Mouse (Mus musculus) cerebellum, adult 18-20 months (tissue): ENCODE results near the gene Fbxo40.

Experiments
- DNase-seq, 2 experiments: peaks; one replicate each; pipeline ENCODE4 v3.0.0; 2021

Fbxo40 gene

DNA sequence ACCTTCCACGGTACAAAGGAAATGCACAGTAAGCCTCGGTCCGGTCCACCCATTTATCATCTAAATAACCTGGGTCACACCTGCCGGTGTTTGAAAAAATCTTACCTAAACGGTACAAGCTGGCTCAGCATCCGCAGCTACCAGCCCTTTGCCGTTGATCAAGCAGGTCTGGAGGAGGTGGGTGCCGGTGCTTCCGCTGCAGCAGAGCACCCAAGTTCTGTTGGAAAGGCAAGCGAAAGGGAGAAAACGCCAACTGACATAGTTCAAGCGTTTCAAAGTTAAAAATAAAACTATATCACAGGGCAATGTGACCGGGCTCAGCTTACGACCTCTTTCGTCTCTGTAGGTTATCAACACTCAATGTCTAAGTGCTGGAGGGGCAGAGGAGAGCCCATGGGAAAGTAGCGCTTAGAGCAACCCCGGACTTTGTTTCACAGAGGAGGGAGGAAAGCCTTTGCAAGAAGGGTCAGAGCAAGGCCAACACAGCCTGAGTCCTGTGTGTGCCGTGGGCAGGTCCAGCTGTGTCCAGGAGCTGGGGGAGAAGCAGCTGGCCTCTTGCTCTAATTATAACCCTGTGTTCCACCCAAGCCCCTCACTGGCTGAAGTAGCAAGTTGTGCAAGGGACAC is at the start of gene Fbxo40:
TSS of gene Fbxo40 (minus strand) at position 469 of the 627 bp plus-strand sequence.
- DNase-seq = no peak

- DNase-seq = no peak
These were observed 44.5 kb upstream of the Fbxo40 start for GRCm38 (mm10) chr16:37034751-37035150.

DNA sequence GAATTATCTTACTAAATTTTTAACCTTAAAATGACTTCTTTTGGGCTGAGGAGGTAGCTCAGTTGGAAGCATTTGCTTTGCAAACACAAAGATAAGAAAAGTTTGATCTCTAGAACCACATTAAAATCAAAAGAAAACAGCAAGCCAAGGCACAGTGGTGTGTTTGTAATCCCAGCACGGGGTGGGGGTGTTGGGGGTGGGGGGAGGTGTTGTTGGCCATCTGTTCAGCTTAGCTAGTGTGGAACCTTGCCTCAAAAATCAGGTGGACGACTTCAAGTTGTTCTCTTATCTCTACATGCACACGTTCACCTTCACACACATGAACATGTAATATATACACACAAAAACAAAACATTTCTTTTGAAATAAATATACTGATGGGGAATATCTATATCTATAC is 41.7 kb upstream of the Fbxo40 start:
- DNase-seq = no peak

DNA sequence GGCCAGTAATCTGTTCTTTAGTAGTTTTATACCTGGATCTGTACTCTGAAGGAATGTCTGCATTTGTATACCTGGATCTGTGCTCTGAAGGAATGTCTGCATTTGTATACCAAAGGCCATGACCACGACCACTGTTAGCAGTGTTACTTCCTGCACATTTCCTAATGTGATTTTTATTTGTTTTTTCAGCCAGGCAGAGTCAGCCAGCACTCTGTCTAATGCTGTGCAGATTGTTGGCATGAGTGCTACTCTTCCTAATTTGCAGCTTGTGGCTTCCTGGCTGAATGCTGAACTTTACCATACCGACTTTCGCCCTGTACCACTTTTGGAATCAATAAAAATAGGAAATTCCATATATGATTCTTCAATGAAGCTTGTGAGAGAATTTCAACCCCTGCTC is 37.3 kb upstream of the Fbxo40 start:
- no peak for DNase-seq

GRCm38 (mm10) chr16:37012336-37012735 is 22.1 kb upstream of the Fbxo40 start:
- no peak for DNase-seq

DNA sequence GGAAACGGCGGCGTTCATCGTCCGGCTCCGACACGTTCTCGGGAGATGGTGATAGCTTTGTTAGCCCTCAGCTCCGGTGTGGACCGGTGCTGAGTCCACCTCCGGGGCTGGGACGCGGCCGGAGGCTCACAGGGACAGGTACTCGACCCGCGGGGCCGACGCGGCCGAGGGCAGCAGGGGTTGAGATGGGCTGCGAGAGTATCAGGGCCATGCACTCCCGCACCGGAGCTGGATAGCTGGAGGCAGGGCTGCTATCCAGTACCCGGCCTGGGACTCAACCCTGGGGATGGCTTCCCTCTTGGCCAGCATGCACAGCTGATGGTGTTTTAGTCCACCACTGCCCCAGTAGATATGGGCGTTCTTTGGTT is 21.6 kb upstream of the Fbxo40 start:
- DNase-seq = no peak

DNA sequence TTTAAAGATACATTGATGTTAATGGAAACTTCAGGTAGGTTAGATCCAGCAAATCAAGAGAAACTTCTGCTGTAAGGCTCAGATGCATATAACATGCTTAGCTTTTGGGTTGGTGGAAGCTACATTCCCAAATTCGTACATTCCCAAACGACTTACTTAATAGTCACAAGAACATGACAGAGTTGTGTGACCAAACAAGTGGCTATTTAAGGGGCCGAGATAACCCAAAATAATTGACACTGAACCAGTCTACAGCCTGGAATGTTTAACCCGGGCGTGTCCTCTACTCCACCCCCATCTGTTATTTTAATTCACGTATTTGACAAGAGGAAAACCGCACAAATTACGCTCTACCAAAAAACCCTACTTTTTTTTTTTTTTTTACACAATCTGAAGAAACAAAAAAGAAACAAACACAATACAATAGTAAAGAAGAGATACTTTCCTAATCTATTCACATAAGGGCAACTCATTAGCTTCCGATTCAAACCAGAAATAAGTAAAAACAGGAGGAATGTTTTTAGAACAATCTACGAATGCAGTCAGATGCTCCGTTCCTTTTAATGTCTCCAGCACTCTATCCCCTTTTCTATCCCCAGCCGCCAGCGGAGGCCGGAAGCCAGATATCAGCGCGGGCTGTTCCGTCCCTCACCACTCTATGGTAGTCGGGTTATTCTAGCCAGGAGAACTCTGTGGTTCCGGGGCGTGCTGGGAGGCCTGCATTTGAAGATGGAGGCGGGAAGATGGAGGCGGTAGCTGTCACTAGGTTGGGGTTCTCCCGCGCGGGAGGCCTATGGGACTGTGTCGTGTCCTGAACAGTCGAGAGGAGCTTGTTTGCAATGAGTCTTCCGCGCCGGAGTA is 21.0 kb upstream of the Fbxo40 start, which contains the start of gene Polq:
TSS of gene Polq (plus strand) at position 726 of the 861 bp plus-strand sequence.
- peak; percentile 92 to 93 for DNase-seq

GRCm38 (mm10) chr16:37010370-37010769 is 20.1 kb upstream of the Fbxo40 start:
- peak; percentile 20 to 50 for DNase-seq

GRCm38 (mm10) chr16:37009262-37009661 is 19.0 kb upstream of the Fbxo40 start:
- DNase-seq = no peak

GRCm38 (mm10) chr16:36999366-36999972 is 9.2 kb upstream of the Fbxo40 start:
- peak; percentile 64 to 79 for DNase-seq

GRCm38 (mm10) chr16:36997650-36998049 is 7.4 kb upstream of the Fbxo40 start:
- no peak for DNase-seq

DNA sequence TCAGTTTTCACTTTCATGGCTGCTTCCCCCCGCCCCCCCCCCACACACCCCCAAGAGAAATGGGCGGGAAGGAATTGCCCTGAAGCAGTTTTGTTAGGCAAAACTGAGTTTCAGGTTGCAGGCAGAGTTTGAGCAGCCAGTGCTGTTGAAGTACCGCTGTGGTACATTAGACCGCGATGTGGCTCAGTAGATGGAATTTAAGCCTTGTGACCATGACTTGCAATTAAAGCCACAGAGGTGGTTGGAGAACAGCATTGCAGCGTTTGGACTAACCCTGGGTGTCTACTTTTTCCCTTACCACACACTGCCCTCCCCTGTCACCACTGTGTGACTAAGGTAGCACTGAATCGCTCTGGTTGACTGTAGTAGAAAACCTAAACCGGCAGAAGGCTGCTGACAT is 774 bp downstream of the Fbxo40 start:
- no peak for DNase-seq

DNA sequence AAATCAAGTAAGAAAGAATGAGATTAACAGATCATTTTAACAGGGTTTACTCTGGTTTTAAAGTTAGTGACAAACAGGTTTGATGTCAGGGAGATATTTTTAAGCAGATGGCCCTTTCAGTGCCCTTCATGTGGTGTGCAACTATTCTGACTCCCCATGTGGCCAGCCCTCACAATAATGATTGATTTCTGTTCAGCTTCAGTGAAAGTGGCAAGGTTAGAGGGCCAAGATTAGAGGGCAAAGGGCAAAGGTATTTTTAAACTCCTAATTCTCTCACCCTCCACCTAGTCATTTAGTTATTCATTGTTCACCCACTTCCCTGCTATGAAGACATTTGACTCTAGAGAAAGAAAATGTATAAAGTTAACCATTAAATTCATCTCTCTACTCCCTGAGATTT is 2.2 kb downstream of the Fbxo40 start:
- no peak for DNase-seq

DNA sequence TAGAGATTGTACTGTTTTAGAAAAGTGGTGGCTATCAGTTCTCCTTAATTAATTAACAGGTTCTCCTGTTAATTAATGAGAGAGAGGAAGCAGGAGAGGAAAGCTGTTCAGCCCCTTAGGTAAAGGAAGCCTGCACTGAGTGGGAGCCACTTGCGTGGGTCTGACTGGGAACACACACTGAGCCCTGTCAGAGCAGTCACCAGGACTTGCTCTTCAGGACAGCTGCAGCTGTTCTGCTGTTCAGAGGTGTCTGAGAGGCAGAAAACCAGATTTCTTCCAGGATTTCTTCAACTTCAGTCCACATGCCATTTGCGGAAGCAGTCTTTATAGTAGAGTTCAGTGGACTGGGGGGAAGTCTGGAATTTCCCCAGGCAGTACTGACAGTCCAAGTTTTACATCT is 2.9 kb downstream of the Fbxo40 start:
- no peak for DNase-seq

DNA sequence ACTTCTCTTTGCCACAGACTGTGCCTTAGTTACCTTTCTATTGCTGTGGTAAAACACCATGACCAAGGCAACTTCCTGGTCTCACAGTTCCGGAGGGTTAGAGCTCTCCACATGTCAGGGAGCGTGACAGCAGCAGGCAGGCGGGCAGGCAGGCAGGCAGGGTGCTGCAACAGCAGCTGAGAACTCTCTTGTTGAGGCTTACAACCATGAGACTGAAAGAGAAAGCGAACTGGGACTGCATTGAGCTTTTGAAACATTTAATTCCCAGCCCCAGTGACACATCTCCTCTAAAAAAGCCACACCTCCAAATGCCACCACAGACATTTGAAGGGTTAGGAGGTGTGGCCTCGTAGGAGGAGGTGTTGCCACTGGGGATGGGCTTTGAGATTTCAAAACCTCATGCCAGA is 4.6 kb downstream of the Fbxo40 start:
- DNase-seq = no peak

GRCm38 (mm10) chr16:36983796-36984195 is 6.5 kb downstream of the Fbxo40 start:
- no peak for DNase-seq

GRCm38 (mm10) chr16:36979127-36979526 is 11.1 kb downstream of the Fbxo40 start:
- DNase-seq = no peak

DNA sequence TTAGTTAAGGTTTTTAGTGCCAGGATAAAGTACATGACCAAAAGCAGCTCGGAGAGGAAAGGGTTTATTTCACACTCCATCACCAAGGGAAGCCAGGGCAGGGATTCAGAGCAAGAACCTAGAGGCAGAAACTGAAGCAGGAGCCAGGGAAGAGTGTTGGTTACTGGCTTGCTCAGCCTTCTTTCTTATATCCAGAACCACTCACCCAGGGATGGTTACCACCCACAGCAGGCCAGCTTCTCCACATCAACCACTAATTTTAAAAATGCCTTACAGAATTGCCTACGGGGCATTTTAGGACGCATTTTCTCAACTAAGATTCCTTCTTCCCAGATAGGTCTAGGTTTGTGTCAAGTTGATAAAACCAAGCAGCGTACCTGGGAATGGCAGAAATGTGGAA is 26.9 kb downstream of the Fbxo40 start:
- no peak for DNase-seq

- DNase-seq = no peak
These were observed 35.2 kb downstream of the Fbxo40 start for GRCm38 (mm10) chr16:36955106-36955505.

DNA sequence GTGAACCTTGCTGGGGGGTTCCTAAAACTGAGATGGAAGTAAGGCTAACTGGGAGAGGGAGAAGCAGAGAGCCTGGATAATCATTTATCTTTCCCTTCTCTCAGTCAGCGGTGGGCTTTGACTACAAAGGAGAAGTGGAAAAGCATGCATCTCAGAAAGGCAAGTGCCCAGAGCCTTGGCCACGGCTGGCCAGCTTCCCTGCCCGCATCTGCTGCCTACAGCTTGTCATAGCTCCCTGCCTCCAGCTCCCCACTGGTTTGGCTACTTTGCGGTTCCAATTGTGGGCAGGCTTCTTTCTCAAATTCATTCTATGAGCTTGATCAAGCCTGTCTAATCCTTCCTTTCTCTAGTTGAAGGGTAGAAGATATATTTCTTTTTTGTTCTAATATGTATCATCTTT is 39.2 kb downstream of the Fbxo40 start:
- peak; percentile 50 to 59 for DNase-seq

DNA sequence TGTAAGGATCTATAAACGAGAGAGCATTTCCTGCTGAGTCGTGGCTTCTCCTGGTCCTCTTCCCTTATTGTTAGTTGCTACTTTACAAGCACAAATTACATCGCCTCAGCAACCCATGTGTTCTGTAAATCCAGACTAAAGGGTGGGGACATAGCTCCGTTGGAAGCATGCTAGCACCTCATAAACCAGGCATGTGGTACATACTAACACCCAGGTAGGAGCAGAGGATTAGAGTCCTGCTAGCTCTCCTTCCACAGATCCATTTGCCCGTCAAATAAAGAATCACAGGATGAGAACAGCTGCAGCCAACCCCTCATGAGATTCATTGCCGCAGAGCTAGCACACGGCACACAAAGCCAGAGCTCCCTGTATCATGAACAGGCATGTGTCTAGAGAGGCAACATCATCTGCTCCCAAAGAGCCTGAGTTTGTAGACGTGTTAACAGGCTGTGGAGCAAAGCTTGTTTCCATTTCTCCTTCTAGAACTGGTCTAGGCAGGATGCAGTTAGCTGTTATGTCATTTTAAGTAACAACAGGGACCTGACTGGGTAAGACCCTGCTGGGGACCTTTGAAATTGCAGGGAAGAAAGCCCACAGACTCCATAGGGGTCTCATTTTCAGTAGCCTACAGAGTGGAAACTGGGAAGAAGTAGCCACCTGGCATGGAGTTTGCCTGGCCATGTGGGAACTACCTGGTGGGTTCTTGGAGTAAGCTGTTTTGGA is 40.5 kb downstream of the Fbxo40 start:
- DNase-seq = no peak

GRCm38 (mm10) chr16:36947646-36948197 is 42.5 kb downstream of the Fbxo40 start:
- no peak for DNase-seq
